Mouse (Mus musculus): ENCODE results near the gene Dad1. TPM values are rescaled to one million over a fixed set of nuclear protein-coding genes. Genes with fewer than 3 reads are reported as not detected.

Gene Dad1
- total and polyA plus RNA-seq, 3 experiments: 17.0 to 226 (median 115) TPM

GRCm38 (mm10) chr14:54214901-54215300, 39.0 kb downstream of the Dad1 start:
- DNase-seq (ENCODE audit: low spot score): no peak
- Histone ChIP-seq H3K27me3 (ENCODE audit: insufficient read depth, low read length) (peaks cover 80% of the 10 kb centered on the region), H3K36me3 (replicated peaks) (no peaks in the 10 kb centered on the region), H3K9me3 (replicated peaks) (no peaks in the 10 kb centered on the region), H3K4me1 (ENCODE audit: insufficient read depth, low read depth, low read length) (peaks cover 13% of the 10 kb centered on the region), H3K4me3 (ENCODE audit: low read depth, low read length) (no peak overlapping the region)
- no peak for TF ChIP-seq TAL1 (conservative IDR thresholded peaks at IDR 0.05; ENCODE audit: low read depth, low read length)
- no peak for TF ChIP-seq GATA1 (IDR thresholded peaks at IDR 0.05; ENCODE audit: borderline replicate concordance, low read length)
- TF ChIP-seq GATA2 (IDR thresholded peaks at IDR 0.05; ENCODE audit: borderline replicate concordance, low read depth, low read length): no peak
- TF ChIP-seq CTCF (IDR thresholded peaks at IDR 0.05; ENCODE audit: low read depth, low read length): no peak
- no peak for ATAC-seq (ENCODE audit: extremely low read depth, insufficient number of reproducible peaks, low FRiP score, poor library complexity, severe bottlenecking)

GRCm38 (mm10) chr14:54214477-54214876, 39.4 kb downstream of the Dad1 start:
- DNase-seq (ENCODE audit: low spot score): no peak
- no peak for ATAC-seq (ENCODE audit: extremely low read depth, insufficient number of reproducible peaks, low FRiP score, poor library complexity, severe bottlenecking)
- TF ChIP-seq GATA2 (IDR thresholded peaks at IDR 0.05; ENCODE audit: borderline replicate concordance, low read depth, low read length) (no peak), POLR2AphosphoS5 (IDR thresholded peaks at IDR 0.05; ENCODE audit: insufficient replicate concordance, low read depth, low read length) (no peak), CTCF (IDR thresholded peaks at IDR 0.05; ENCODE audit: low read depth, low read length) (no peak), GATA1 (IDR thresholded peaks at IDR 0.05; ENCODE audit: borderline replicate concordance, low read length) (no peak)
- H3K9me3 ChIP-seq (replicated peaks): no peaks in the 10 kb centered on the region
- H3K4me3 ChIP-seq (ENCODE audit: low read depth, low read length): no peak overlapping the region
- peaks cover 79% of the 10 kb centered on the region for H3K27me3 ChIP-seq (ENCODE audit: insufficient read depth, low read length)
- H3K36me3 ChIP-seq (replicated peaks): no peaks in the 10 kb centered on the region
- H3K4me1 ChIP-seq (ENCODE audit: insufficient read depth, low read depth, low read length): peaks cover 13% of the 10 kb centered on the region

GRCm38 (mm10) chr14:54213734-54214133, 40.2 kb downstream of the Dad1 start:
- TF ChIP-seq CTCF (IDR thresholded peaks at IDR 0.05; ENCODE audit: low read depth, low read length) (no peak), TAL1 (conservative IDR thresholded peaks at IDR 0.05; ENCODE audit: low read depth, low read length) (no peak), GATA2 (IDR thresholded peaks at IDR 0.05; ENCODE audit: borderline replicate concordance, low read depth, low read length) (no peak)
- DNase-seq (ENCODE audit: low spot score) (no peak), ATAC-seq (ENCODE audit: extremely low read depth, insufficient number of reproducible peaks, low FRiP score, poor library complexity, severe bottlenecking) (no peak)
- Histone ChIP-seq H3K36me3 (replicated peaks) (no peaks in the 10 kb centered on the region), H3K4me1 (ENCODE audit: insufficient read depth, low read depth, low read length) (peaks cover 13% of the 10 kb centered on the region), H3K9me3 (replicated peaks) (no peaks in the 10 kb centered on the region), H3K4me3 (ENCODE audit: low read depth, low read length) (no peak overlapping the region), H3K27me3 (ENCODE audit: insufficient read depth, low read length) (peaks cover 73% of the 10 kb centered on the region)

DNA sequence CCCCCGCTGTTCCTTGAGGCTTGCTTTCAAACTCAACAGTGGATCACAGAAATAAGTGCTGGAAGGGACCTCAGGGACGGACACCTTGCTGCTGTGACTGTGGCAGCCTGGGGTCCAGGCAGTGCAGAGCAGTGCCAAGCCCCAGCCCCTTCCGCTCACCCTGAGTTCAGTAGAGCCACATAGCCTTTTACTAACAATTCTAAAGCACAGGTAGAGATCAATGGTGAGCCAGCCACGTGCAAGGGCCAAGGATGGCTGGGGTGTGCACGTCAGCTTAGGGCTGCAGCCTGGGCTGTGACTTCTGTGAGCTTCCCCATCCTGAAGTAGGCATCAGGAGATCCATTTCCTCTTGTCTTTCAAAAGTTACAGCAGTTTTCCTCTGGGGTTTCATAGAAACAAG, 42.1 kb downstream of the Dad1 start:
- no peak for ATAC-seq (ENCODE audit: extremely low read depth, insufficient number of reproducible peaks, low FRiP score, poor library complexity, severe bottlenecking)
- H3K9me3 ChIP-seq (replicated peaks): no peaks in the 10 kb centered on the region
- TF ChIP-seq GATA1 (IDR thresholded peaks at IDR 0.05; ENCODE audit: borderline replicate concordance, low read length): no peak
- no peak for TF ChIP-seq POLR2AphosphoS5 (IDR thresholded peaks at IDR 0.05; ENCODE audit: insufficient replicate concordance, low read depth, low read length)
- no peak for TF ChIP-seq CTCF (IDR thresholded peaks at IDR 0.05; ENCODE audit: low read depth, low read length)
- TF ChIP-seq GATA2 (IDR thresholded peaks at IDR 0.05; ENCODE audit: borderline replicate concordance, low read depth, low read length): no peak
- no peak for TF ChIP-seq TAL1 (conservative IDR thresholded peaks at IDR 0.05; ENCODE audit: low read depth, low read length)
- no peaks in the 10 kb centered on the region for H3K36me3 ChIP-seq (replicated peaks)
- DNase-seq (ENCODE audit: low spot score): no peak
- peaks cover 15% of the 10 kb centered on the region for H3K4me1 ChIP-seq (ENCODE audit: insufficient read depth, low read depth, low read length)
- H3K27me3 ChIP-seq (ENCODE audit: insufficient read depth, low read length): peaks cover 80% of the 10 kb centered on the region
- no peak overlapping the region for H3K4me3 ChIP-seq (ENCODE audit: low read depth, low read length)

DNA sequence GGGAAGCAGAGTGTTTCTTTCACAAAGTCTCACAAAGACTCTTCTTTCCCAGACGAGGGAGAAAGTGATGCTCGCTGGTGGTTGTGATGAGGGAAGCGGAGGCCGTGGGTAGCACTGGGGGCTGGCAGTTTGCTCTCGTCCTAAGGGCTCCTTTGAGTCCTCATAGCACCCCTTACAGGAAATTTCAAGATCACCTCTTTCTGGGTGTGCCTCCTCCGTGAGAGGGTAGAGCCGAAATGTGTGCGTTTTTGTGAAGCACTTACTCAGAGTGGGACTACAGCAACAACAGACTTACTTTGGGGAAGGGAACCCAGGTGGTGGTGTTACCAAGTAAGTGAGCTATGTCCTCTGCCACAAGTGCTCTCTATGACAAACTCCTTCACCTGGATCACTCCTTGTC, 42.7 kb downstream of the Dad1 start:
- Histone ChIP-seq H3K36me3 (replicated peaks) (no peaks in the 10 kb centered on the region), H3K9me3 (replicated peaks) (no peaks in the 10 kb centered on the region), H3K4me3 (ENCODE audit: low read depth, low read length) (no peak overlapping the region), H3K27me3 (ENCODE audit: insufficient read depth, low read length) (peaks cover 81% of the 10 kb centered on the region), H3K4me1 (ENCODE audit: insufficient read depth, low read depth, low read length) (peaks cover 19% of the 10 kb centered on the region)
- no peak for TF ChIP-seq GATA1 (IDR thresholded peaks at IDR 0.05; ENCODE audit: borderline replicate concordance, low read length)
- TF ChIP-seq POLR2AphosphoS5 (IDR thresholded peaks at IDR 0.05; ENCODE audit: insufficient replicate concordance, low read depth, low read length): no peak
- TF ChIP-seq CTCF (IDR thresholded peaks at IDR 0.05; ENCODE audit: low read depth, low read length): no peak
- no peak for TF ChIP-seq GATA2 (IDR thresholded peaks at IDR 0.05; ENCODE audit: borderline replicate concordance, low read depth, low read length)
- TF ChIP-seq TAL1 (conservative IDR thresholded peaks at IDR 0.05; ENCODE audit: low read depth, low read length): no peak
- DNase-seq (ENCODE audit: low spot score): no peak
- ATAC-seq (ENCODE audit: extremely low read depth, insufficient number of reproducible peaks, low FRiP score, poor library complexity, severe bottlenecking): no peak

DNA sequence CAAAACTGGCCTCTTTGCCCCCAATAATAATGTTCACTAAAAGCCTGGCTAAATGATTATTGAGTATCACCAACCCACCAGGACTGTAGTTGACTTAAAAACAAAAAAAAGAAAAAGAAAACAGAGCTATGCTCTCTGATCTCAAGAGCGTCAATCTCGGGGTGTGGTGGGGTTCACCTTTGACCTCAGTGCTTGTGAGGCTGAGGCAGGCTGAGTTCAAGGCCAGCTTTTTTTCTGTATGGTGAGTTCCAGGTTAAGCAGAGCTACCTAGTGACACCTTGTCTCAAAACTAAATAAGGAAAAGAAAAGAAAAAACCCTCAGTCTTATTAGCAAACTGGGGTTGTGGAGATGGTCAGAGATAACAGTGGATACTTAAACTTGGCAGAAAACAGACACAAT, 43.5 kb downstream of the Dad1 start:
- peaks cover 81% of the 10 kb centered on the region for H3K27me3 ChIP-seq (ENCODE audit: insufficient read depth, low read length)
- no peak for TF ChIP-seq GATA2 (IDR thresholded peaks at IDR 0.05; ENCODE audit: borderline replicate concordance, low read depth, low read length)
- TF ChIP-seq GATA1 (IDR thresholded peaks at IDR 0.05; ENCODE audit: borderline replicate concordance, low read length): no peak
- TF ChIP-seq CTCF (IDR thresholded peaks at IDR 0.05; ENCODE audit: low read depth, low read length): no peak
- no peak for TF ChIP-seq POLR2AphosphoS5 (IDR thresholded peaks at IDR 0.05; ENCODE audit: insufficient replicate concordance, low read depth, low read length)
- no peak for TF ChIP-seq TAL1 (conservative IDR thresholded peaks at IDR 0.05; ENCODE audit: low read depth, low read length)
- ATAC-seq (ENCODE audit: extremely low read depth, insufficient number of reproducible peaks, low FRiP score, poor library complexity, severe bottlenecking): no peak
- DNase-seq (ENCODE audit: low spot score): no peak
- no peaks in the 10 kb centered on the region for H3K36me3 ChIP-seq (replicated peaks)
- H3K4me1 ChIP-seq (ENCODE audit: insufficient read depth, low read depth, low read length): peaks cover 25% of the 10 kb centered on the region
- no peaks in the 10 kb centered on the region for H3K9me3 ChIP-seq (replicated peaks)
- no peak overlapping the region for H3K4me3 ChIP-seq (ENCODE audit: low read depth, low read length)

GRCm38 (mm10) chr14:54209932-54210331, 44.0 kb downstream of the Dad1 start:
- H3K27me3 ChIP-seq (ENCODE audit: insufficient read depth, low read length): peaks cover 76% of the 10 kb centered on the region
- no peak overlapping the region for H3K4me3 ChIP-seq (ENCODE audit: low read depth, low read length)
- H3K4me1 ChIP-seq (ENCODE audit: insufficient read depth, low read depth, low read length): peaks cover 30% of the 10 kb centered on the region
- no peaks in the 10 kb centered on the region for H3K9me3 ChIP-seq (replicated peaks)
- no peaks in the 10 kb centered on the region for H3K36me3 ChIP-seq (replicated peaks)
- no peak for ATAC-seq (ENCODE audit: extremely low read depth, insufficient number of reproducible peaks, low FRiP score, poor library complexity, severe bottlenecking)
- TF ChIP-seq TAL1 (conservative IDR thresholded peaks at IDR 0.05; ENCODE audit: low read depth, low read length) (no peak), GATA1 (IDR thresholded peaks at IDR 0.05; ENCODE audit: borderline replicate concordance, low read length) (no peak), POLR2AphosphoS5 (IDR thresholded peaks at IDR 0.05; ENCODE audit: insufficient replicate concordance, low read depth, low read length) (no peak), GATA2 (IDR thresholded peaks at IDR 0.05; ENCODE audit: borderline replicate concordance, low read depth, low read length) (no peak), CTCF (IDR thresholded peaks at IDR 0.05; ENCODE audit: low read depth, low read length) (no peak)
- DNase-seq (ENCODE audit: low spot score): no peak

Measured in G1E (cell line).